Mouse (Mus musculus): Measurements from ENCODE around the gene Adamts2.
A peak's percentile ranks its signal among the peaks of the same experiment; 100 is the strongest.

Gene Adamts2

GRCm38 (mm10) chr11:50734129-50734528 lies 132.2 kb downstream of the Adamts2 start:
- DNase-seq (ENCODE audit: low spot score), result no peak

- no peak for DNase-seq (ENCODE audit: low spot score)
Observed at GRCm38 (mm10) chr11:50736548-50736947, 134.7 kb downstream of the Adamts2 start.

GRCm38 (mm10) chr11:50738436-50738835 lies 136.6 kb downstream of the Adamts2 start:
- no peak for DNase-seq (ENCODE audit: low spot score)

GRCm38 (mm10) chr11:50739453-50739852 lies 137.6 kb downstream of the Adamts2 start:
- no peak for DNase-seq (ENCODE audit: low spot score)

- DNase-seq (ENCODE audit: low spot score), result no peak
Observed at GRCm38 (mm10) chr11:50742146-50742545, 140.3 kb downstream of the Adamts2 start.

GRCm38 (mm10) chr11:50744971-50745370 lies 143.1 kb downstream of the Adamts2 start:
- no peak for DNase-seq (ENCODE audit: low spot score)

- no peak for DNase-seq (ENCODE audit: low spot score)
Observed at GRCm38 (mm10) chr11:50746508-50746907, 144.6 kb downstream of the Adamts2 start.

GRCm38 (mm10) chr11:50750983-50751585 lies 149.2 kb downstream of the Adamts2 start:
- DNase-seq (ENCODE audit: low spot score), result no peak

GRCm38 (mm10) chr11:50757741-50758140 lies 155.9 kb downstream of the Adamts2 start:
- DNase-seq (ENCODE audit: low spot score), result no peak

- DNase-seq (ENCODE audit: low spot score), result no peak
Observed at GRCm38 (mm10) chr11:50766461-50766860, 164.6 kb downstream of the Adamts2 start.

GRCm38 (mm10) chr11:50767039-50767438 lies 165.2 kb downstream of the Adamts2 start:
- no peak for DNase-seq (ENCODE audit: low spot score)

- peak; percentile 89 for DNase-seq (ENCODE audit: low spot score)
Observed at GRCm38 (mm10) chr11:50768995-50769749, 167.3 kb downstream of the Adamts2 start.

GRCm38 (mm10) chr11:50771006-50771405 lies 169.1 kb downstream of the Adamts2 start:
- DNase-seq (ENCODE audit: low spot score), result peak; percentile 46

- DNase-seq (ENCODE audit: low spot score), result no peak
Observed at GRCm38 (mm10) chr11:50797674-50798073, 195.8 kb downstream of the Adamts2 start.

- DNase-seq (ENCODE audit: low spot score), result no peak
Observed at GRCm38 (mm10) chr11:50798836-50799235, 197.0 kb downstream of the Adamts2 start.

- no peak for DNase-seq (ENCODE audit: low spot score)
Observed at GRCm38 (mm10) chr11:50814233-50814632, 212.3 kb downstream of the Adamts2 start.

- no peak for DNase-seq (ENCODE audit: low spot score)
Observed at GRCm38 (mm10) chr11:50826214-50826613, 224.3 kb downstream of the Adamts2 start.

- DNase-seq (ENCODE audit: low spot score), result peak; percentile 64
Observed at GRCm38 (mm10) chr11:50827010-50827953, 225.4 kb downstream of the Adamts2 start, which contains the start of gene Zfp354c. Zfp354c (minus strand) TSS chr11:50827724.

GRCm38 (mm10) chr11:50835727-50836126 lies 233.8 kb downstream of the Adamts2 start:
- DNase-seq (ENCODE audit: low spot score), result no peak

- peak; percentile 92 for DNase-seq (ENCODE audit: low spot score)
Observed at GRCm38 (mm10) chr11:50841023-50841735, 239.3 kb downstream of the Adamts2 start, which contains the start of gene Zfp879. Zfp879 (minus strand) TSS chr11:50841552.

GRCm38 (mm10) chr11:50845951-50846350 lies 244.1 kb downstream of the Adamts2 start:
- DNase-seq (ENCODE audit: low spot score), result no peak

GRCm38 (mm10) chr11:50847047-50847446 lies 245.2 kb downstream of the Adamts2 start:
- no peak for DNase-seq (ENCODE audit: low spot score)

Measured in layer of hippocampus, adult 9-10 months (tissue).